Mouse (Mus musculus): ENCODE measurements at regions not wholly inside any gene's neighbourhood (a gene's known extent, or its start where the extent isn't known, plus 50 kb on each side); places are given as distances from the start of the nearest gene placed in this dataset.

DNA sequence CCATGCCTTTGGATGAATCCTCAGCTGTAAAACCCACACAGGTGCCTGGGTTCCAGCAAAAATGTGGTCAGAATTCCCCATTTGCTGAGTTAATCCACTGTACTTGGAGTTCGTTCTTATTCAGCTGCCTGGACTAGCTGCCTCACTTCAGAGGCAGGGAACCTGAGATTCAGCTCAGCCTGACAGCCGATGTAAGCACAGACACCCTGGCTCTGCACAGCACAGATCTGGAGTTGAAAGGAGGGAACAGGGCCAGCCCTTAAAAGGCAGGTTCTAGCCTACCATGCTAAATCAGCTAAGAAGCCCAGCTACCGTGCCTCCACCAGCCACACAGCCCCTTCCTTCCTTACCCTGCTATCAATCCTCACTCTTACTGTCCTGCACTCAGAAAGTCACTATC is 306.0 kb downstream of the Mroh4 start:
- in situ Hi-C loops (cut with MboI; ENCODE audit: low pct_ligation_motif_present, low pct_unique_long_range_greater_than_20kb, low sequenced_read_pairs) (no loop called here), dilution Hi-C loops (cut with MboI; ENCODE audit: extremely low pct_ligation_motif_present, extremely low pct_unique_long_range_greater_than_20kb, low sequenced_read_pairs) (no loop called here)
- H3K9ac ChIP-seq (ENCODE audit: insufficient read depth, low read depth), result no peak overlapping the region
- TF ChIP-seq ZKSCAN1 (IDR thresholded peaks at IDR 0.05; ENCODE audit: borderline replicate concordance, low read depth, low read length) (no peak), USF1 (IDR thresholded peaks at IDR 0.05; ENCODE audit: low read depth, low read length) (no peak), RAD21 (IDR thresholded peaks at IDR 0.05; ENCODE audit: low read depth, low read length) (no peak), HCFC1 (IDR thresholded peaks at IDR 0.05; ENCODE audit: low read depth, low read length) (no peak), MXI1 (IDR thresholded peaks at IDR 0.05; ENCODE audit: low read depth, low read length) (no peak), GABPA (IDR thresholded peaks at IDR 0.05; ENCODE audit: insufficient replicate concordance, low read depth, low read length) (no peak), ETS1 (conservative IDR thresholded peaks at IDR 0.05; ENCODE audit: low read depth, low read length) (no peak), POLR2A (IDR thresholded peaks at IDR 0.05; ENCODE audit: low read depth, low read length) (no peak), PAX5 (IDR thresholded peaks at IDR 0.05; ENCODE audit: low read length) (no peak), SIN3A (IDR thresholded peaks at IDR 0.05; ENCODE audit: low read length) (no peak), CTCF (conservative IDR thresholded peaks at IDR 0.05 in 1 of 2, IDR thresholded peaks at IDR 0.05 in 1 of 2; ENCODE audit: low read depth in 2 of 2, low read length in 2 of 2) (no peak), JUN (IDR thresholded peaks at IDR 0.05; ENCODE audit: insufficient read depth, low read depth, low read length) (no peak), NRF1 (IDR thresholded peaks at IDR 0.05; ENCODE audit: low read depth, low read length) (no peak)
- H3K4me2 ChIP-seq (ENCODE audit: insufficient read depth, low read depth, poor library complexity, severe bottlenecking), result no peak overlapping the region
- no peaks in the 10 kb centered on the region for H3K79me2 ChIP-seq (replicated peaks; ENCODE audit: control insufficient read depth, extremely low read depth, insufficient read depth, poor library complexity, severe bottlenecking)
- H3K9me3 ChIP-seq (replicated peaks; ENCODE audit: low read length), result peaks cover 99% of the 10 kb centered on the region
- no peak overlapping the region for H3K27ac ChIP-seq (ENCODE audit: insufficient read depth, low read depth)
- H3K4me1 ChIP-seq (ENCODE audit: control insufficient read depth in 1 of 2, insufficient read depth in 2 of 2), result no peaks in the 10 kb centered on the region
- no peaks in the 10 kb centered on the region for H3K36me3 ChIP-seq (replicated peaks in 1 of 2; ENCODE audit: control insufficient read depth in 1 of 2, insufficient read depth in 1 of 2, low read length in 1 of 2)
- DNase-seq (ENCODE audit: extremely low read depth), result no peak
- H3K27me3 ChIP-seq (replicated peaks), result no peaks in the 10 kb centered on the region
- H3K4me3 ChIP-seq (replicated peaks in 1 of 3; ENCODE audit: low read depth in 2 of 3, low read length in 2 of 3, poor library complexity in 1 of 3), result no peak overlapping the region

DNA sequence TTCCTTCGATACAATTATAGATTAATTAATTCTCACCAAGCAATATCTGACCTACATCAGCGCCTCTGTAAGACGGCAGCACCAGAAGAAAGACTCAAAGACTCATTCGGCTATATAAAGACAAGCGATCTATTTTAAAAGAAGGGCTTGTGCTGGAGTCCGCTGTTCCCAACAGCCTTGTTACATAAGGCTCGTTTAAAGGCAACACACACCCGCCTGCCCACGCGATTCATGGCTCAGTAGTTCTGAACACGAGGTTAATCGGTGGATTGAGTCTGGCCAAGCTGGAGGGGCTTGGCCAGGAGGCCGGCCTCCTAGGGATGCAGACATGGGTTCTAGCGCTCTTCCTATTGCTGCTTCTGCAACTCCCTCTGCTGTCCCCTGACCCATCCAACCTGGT is 306.9 kb downstream of the Mroh4 start:
- Histone ChIP-seq H3K79me2 (replicated peaks; ENCODE audit: control insufficient read depth, extremely low read depth, insufficient read depth, poor library complexity, severe bottlenecking) (no peaks in the 10 kb centered on the region), H3K4me3 (replicated peaks in 1 of 3; ENCODE audit: low read depth in 2 of 3, low read length in 2 of 3, poor library complexity in 1 of 3) (no peak overlapping the region), H3K9ac (ENCODE audit: insufficient read depth, low read depth) (no peak overlapping the region), H3K4me2 (ENCODE audit: insufficient read depth, low read depth, poor library complexity, severe bottlenecking) (no peak overlapping the region), H3K27ac (ENCODE audit: insufficient read depth, low read depth) (no peak overlapping the region), H3K27me3 (replicated peaks) (no peaks in the 10 kb centered on the region), H3K4me1 (ENCODE audit: control insufficient read depth in 1 of 2, insufficient read depth in 2 of 2) (no peaks in the 10 kb centered on the region), H3K36me3 (replicated peaks in 1 of 2; ENCODE audit: control insufficient read depth in 1 of 2, insufficient read depth in 1 of 2, low read length in 1 of 2) (no peaks in the 10 kb centered on the region), H3K9me3 (replicated peaks; ENCODE audit: low read length) (peaks cover 99% of the 10 kb centered on the region)
- dilution Hi-C loops (cut with MboI; ENCODE audit: extremely low pct_ligation_motif_present, extremely low pct_unique_long_range_greater_than_20kb, low sequenced_read_pairs), result no loop called here
- no peak for DNase-seq (ENCODE audit: extremely low read depth)
- TF ChIP-seq ETS1 (conservative IDR thresholded peaks at IDR 0.05; ENCODE audit: low read depth, low read length) (no peak), POLR2A (IDR thresholded peaks at IDR 0.05; ENCODE audit: low read depth, low read length) (no peak), UBTF (IDR thresholded peaks at IDR 0.05; ENCODE audit: low read depth, low read length) (no peak), EP300 (IDR thresholded peaks at IDR 0.05; ENCODE audit: low read length) (no peak), MEF2A (IDR thresholded peaks at IDR 0.05; ENCODE audit: borderline replicate concordance, low read depth, low read length) (no peak), NELFE (IDR thresholded peaks at IDR 0.05; ENCODE audit: low read depth, low read length) (no peak), MYC (IDR thresholded peaks at IDR 0.05; ENCODE audit: low read depth, low read length) (no peak)
- in situ Hi-C loops (cut with MboI; ENCODE audit: low pct_ligation_motif_present, low pct_unique_long_range_greater_than_20kb, low sequenced_read_pairs), result no loop called here
